Mouse (Mus musculus) hindbrain, postnatal 0 days (tissue): ENCODE measurements at regions not wholly inside any gene's neighbourhood (a gene's known extent, or its start where the extent isn't known, plus 50 kb on each side); places are given as distances from the start of the nearest gene placed in this dataset.

Experiments used
- ATAC-seq: fragments of 200-750 bp; cut with Nextera tagmentation; 2 replicates; pipeline ENCODE4 v1.8.0; 2017; ENCODE audit warnings: mild to moderate bottlenecking, moderate TSS enrichment, moderate library complexity
- DNase-seq: peaks from one replicate; pipeline ENCODE4 v3.0.0-alpha.2; 2015; ENCODE audit warnings: low spot score
- H3K27ac ChIP-seq: fragments of 300-500 bp; sonication (generic); 2 replicates; pipeline ENCODE4 v1.5.1; 2014; ENCODE audit warnings: mild to moderate bottlenecking
- H3K27me3 ChIP-seq: fragments of 300-500 bp; sonication (generic); 2 replicates; pipeline ENCODE4 v1.6.1; 2014; ENCODE audit warnings: low read length, mixed read lengths; ENCODE audit not compliant: insufficient read depth
- H3K36me3 ChIP-seq: fragments of 300-500 bp; sonication (generic); 2 replicates; pipeline ENCODE4 v1.6.1; 2014; ENCODE audit warnings: low read length, mixed read lengths; ENCODE audit not compliant: insufficient read depth
- H3K4me1 ChIP-seq: fragments of 300-500 bp; sonication (generic); 2 replicates; pipeline ENCODE4 v1.6.1; 2014; ENCODE audit warnings: antibody characterized with exemption, low read length, mixed read lengths; ENCODE audit not compliant: insufficient read depth
- H3K4me2 ChIP-seq: fragments of 300-500 bp; sonication (generic); 2 replicates; pipeline ENCODE4 v1.6.1; 2014; ENCODE audit warnings: low read depth, mild to moderate bottlenecking, low read length, moderate library complexity, mixed read lengths
- H3K4me3 ChIP-seq: fragments of 300-500 bp; sonication (generic); 2 replicates; pipeline ENCODE4 v1.5.1; 2014; ENCODE audit warnings: low read length
- H3K9ac ChIP-seq: fragments of 300-500 bp; sonication (generic); replicated peaks from 2 replicates; pipeline ENCODE4 v1.6.1; 2014; ENCODE audit warnings: mild to moderate bottlenecking, low read length, moderate library complexity, mixed read lengths
- H3K9me3 ChIP-seq: fragments of 300-500 bp; sonication (generic); 2 replicates; pipeline ENCODE4 v1.6.1; 2016; ENCODE audit warnings: low read length, mixed read lengths
- CTCF ChIP-seq: IDR thresholded peaks from 2 replicates; pipeline ENCODE4 v1.5.1; 2016; ENCODE audit warnings: antibody characterized with exemption, control low read depth, low read depth
- WGBS: fragments of 180-500 bp; shearing (Covaris S2); extraction: QIAGEN DNeasy Blood & Tissue Kit; methylation state at CpG from one replicate; pipeline ENCODE4 v1.1.7; 2014; 5-methylcytosine and 5-hydroxymethylcytosine counted together

- Histone ChIP-seq H3K4me1 (no peaks in the 10 kb centered on the region), H3K4me2 (no peak overlapping the region), H3K9ac (no peak overlapping the region), H3K4me3 (no peak overlapping the region), H3K36me3 (no peaks in the 10 kb centered on the region), H3K27me3 (no peaks in the 10 kb centered on the region), H3K9me3 (no peaks in the 10 kb centered on the region), H3K27ac (no peak overlapping the region)
- 48% methylated on average over 5 of the region's 5 CpGs for WGBS
- TF ChIP-seq CTCF: no peak
- ATAC-seq: no peak
- DNase-seq: peak; percentile 22
Measured at GRCm38 (mm10) chr1:122905331-122905730, 1140.0 kb downstream of the Dpp10 start.

- no peaks in the 10 kb centered on the region for H3K4me1 ChIP-seq
- no peak for ATAC-seq
- H3K27ac ChIP-seq: no peak overlapping the region
- H3K4me3 ChIP-seq: no peak overlapping the region
- no peaks in the 10 kb centered on the region for H3K27me3 ChIP-seq
- no peak for TF ChIP-seq CTCF
- H3K36me3 ChIP-seq: no peaks in the 10 kb centered on the region
- H3K9me3 ChIP-seq: no peaks in the 10 kb centered on the region
- 79% methylated on average over 2 of the region's 2 CpGs for WGBS
- no peak overlapping the region for H3K4me2 ChIP-seq
- H3K9ac ChIP-seq: no peak overlapping the region
- no peak for DNase-seq
Measured at GRCm38 (mm10) chr1:122889100-122889499, 1156.3 kb downstream of the Dpp10 start.

GRCm38 (mm10) chr1:122858995-122859394 lies 1186.4 kb downstream of the Dpp10 start:
- Histone ChIP-seq H3K9ac (no peak overlapping the region), H3K4me3 (no peak overlapping the region), H3K36me3 (no peaks in the 10 kb centered on the region), H3K27me3 (no peaks in the 10 kb centered on the region), H3K9me3 (no peaks in the 10 kb centered on the region), H3K27ac (no peak overlapping the region), H3K4me2 (no peak overlapping the region), H3K4me1 (no peaks in the 10 kb centered on the region)
- TF ChIP-seq CTCF: no peak
- DNase-seq: peak; percentile 51
- peak; percentile 70; the same call in 1 of the 2 replicates for ATAC-seq
